Mouse (Mus musculus) heart, embryonic 13.5 days (tissue): ENCODE measurements around the gene Fam69a. TPM values are rescaled to one million over a fixed set of nuclear protein-coding genes. Genes with fewer than 3 reads are reported as not detected.
A peak's percentile ranks its signal among the peaks of the same experiment; 100 is the strongest.

Source experiments
- ATAC-seq: fragments of 200-750 bp; cut with Nextera tagmentation; 2 replicates; pipeline ENCODE4 v1.8.0; 2017; ENCODE audit warnings: moderate TSS enrichment; ENCODE audit not compliant: insufficient number of reproducible peaks, low FRiP score, low TSS enrichment; ENCODE audit errors: extremely low read depth
- H3K27ac ChIP-seq: fragments of 300-500 bp; sonication (generic); replicated peaks from 2 replicates; pipeline ENCODE4 v1.5.1; 2015; ENCODE audit warnings: moderate library complexity, mild to moderate bottlenecking, inconsistent platforms
- H3K27me3 ChIP-seq: fragments of 300-500 bp; sonication (generic); replicated peaks from 2 replicates; pipeline ENCODE4 v1.6.1; 2015; ENCODE audit warnings: mild to moderate bottlenecking, inconsistent platforms
- H3K36me3 ChIP-seq: fragments of 300-500 bp; sonication (generic); 2 replicates; pipeline ENCODE4 v1.6.1; 2015; ENCODE audit warnings: mild to moderate bottlenecking, inconsistent platforms
- H3K4me1 ChIP-seq: fragments of 300-500 bp; sonication (generic); 2 replicates; pipeline ENCODE4 v1.6.1; 2015; ENCODE audit warnings: inconsistent platforms
- H3K4me2 ChIP-seq: fragments of 300-500 bp; sonication (generic); 2 replicates; pipeline ENCODE4 v1.6.1; 2015; ENCODE audit warnings: inconsistent platforms, mild to moderate bottlenecking, moderate library complexity
- H3K4me3 ChIP-seq: fragments of 300-500 bp; sonication (generic); 2 replicates; pipeline ENCODE4 v1.5.1; 2015; ENCODE audit warnings: moderate library complexity, mild to moderate bottlenecking, inconsistent platforms
- H3K9ac ChIP-seq: fragments of 300-500 bp; sonication (generic); 2 replicates; pipeline ENCODE4 v1.6.1; 2015; ENCODE audit warnings: inconsistent platforms, mild to moderate bottlenecking, moderate library complexity
- H3K9me3 ChIP-seq: fragments of 300-500 bp; sonication (generic); 2 replicates; pipeline ENCODE4 v1.6.1; 2016; ENCODE audit warnings: inconsistent platforms
- WGBS: fragments of 180-500 bp; shearing (Covaris S2); methylation state at CpG from one replicate; pipeline ENCODE4 v1.1.7; 2015; ENCODE audit warnings: mixed read lengths; 5-methylcytosine and 5-hydroxymethylcytosine counted together
- polyA plus RNA-seq: library from polyadenylated mRNA; unstranded; fragments of >200 nt; fragmentation: Nextera tagmentation; extraction: Ambion mirVana; gene quantifications from 2 replicates; pipeline ENCODE4 v1.2.1, GENCODE M21; 2015

Gene Fam69a
- polyA plus RNA-seq, 1 experiment from 2014 or later, result 17.9 TPM

DNA sequence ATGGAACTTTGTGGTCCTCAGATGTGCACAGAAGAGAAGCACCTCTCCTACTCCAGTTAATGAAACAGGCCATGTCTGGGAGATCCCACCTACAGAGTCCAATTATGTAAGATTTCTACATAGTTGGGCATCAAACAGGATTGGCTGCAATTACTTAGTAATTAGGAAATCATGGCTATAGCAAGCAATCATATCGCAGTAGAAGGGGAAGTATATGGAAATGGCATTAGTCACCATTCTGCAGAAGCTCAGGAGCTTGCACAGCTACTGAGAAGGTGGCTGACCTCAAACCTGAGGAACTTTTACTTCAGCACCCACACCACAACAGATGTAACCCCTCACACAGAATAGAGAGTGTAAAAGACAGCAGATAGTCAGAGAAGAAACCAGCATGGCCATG lies 64.0 kb downstream of the Fam69a start:
- Histone ChIP-seq H3K27me3 (no peaks in the 10 kb centered on the region), H3K9me3 (no peaks in the 10 kb centered on the region), H3K27ac (no peak overlapping the region), H3K4me2 (no peak overlapping the region), H3K9ac (no peak overlapping the region), H3K36me3 (no peaks in the 10 kb centered on the region), H3K4me1 (no peaks in the 10 kb centered on the region), H3K4me3 (no peak overlapping the region)
- ATAC-seq, result no peak
- WGBS, result 88% methylated on average over 1 of the region's 1 CpGs

DNA sequence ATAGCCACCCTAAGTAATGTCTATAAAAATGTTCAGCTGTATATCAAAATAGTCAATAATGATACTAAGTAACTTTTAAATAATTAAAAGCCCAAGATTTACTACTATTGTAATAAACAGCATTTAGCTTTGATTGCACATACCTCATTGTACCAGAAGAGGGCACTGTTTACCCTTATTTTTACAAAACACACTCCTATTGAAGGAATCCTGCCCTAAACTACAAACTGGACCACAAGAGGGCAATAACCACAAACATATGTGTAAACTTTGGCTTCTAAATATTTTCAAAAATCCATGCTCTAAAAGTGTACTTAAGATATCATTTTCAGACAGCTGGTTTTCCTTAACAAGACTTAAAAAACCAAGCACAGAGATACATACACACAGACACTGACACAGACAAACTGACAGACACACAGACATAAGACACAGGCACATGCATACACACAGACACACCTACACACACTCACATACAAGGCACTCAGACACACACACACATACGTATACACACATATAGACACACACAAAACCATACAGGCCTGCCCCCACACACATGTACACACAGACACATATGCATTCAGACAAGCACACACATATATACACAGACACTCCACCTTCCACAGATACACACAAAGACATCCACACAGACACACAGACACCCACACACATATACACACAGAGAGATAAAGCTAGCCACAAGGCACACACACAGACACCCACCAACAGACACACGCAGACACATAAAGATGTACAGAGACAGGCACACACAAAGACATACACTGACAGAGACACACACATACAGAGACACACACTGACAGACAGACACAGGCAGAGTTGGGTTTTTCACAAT lies 65.3 kb downstream of the Fam69a start:
- H3K4me3 ChIP-seq, result no peak overlapping the region
- no peak overlapping the region for H3K4me2 ChIP-seq
- H3K9ac ChIP-seq, result no peak overlapping the region
- no peaks in the 10 kb centered on the region for H3K4me1 ChIP-seq
- H3K27me3 ChIP-seq, result no peaks in the 10 kb centered on the region
- H3K36me3 ChIP-seq, result no peaks in the 10 kb centered on the region
- no peak for ATAC-seq
- H3K27ac ChIP-seq, result no peak overlapping the region
- WGBS, result 64% methylated on average over 2 of the region's 2 CpGs
- H3K9me3 ChIP-seq, result no peaks in the 10 kb centered on the region

DNA sequence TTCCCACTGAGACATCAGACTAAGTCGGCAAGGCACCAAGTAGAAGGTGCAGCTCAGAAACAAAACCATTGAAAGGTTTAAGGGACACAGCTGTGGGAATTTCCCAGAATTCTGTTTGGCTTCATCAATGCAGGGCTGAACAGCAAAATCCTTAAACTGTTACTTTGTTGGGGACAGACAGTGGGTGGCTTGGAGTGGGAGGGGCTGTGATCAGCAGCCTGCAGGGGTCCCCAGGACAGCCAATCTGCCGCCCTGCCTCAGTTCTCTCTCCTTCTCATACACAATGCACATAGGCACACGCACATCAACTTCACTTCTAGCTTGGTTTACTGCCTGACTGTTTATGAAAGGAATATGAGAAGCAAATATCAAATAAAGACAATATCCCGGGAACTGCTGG lies 71.6 kb downstream of the Fam69a start:
- no peak for ATAC-seq
- Histone ChIP-seq H3K9me3 (no peaks in the 10 kb centered on the region), H3K4me2 (no peak overlapping the region), H3K4me1 (no peaks in the 10 kb centered on the region), H3K27me3 (no peaks in the 10 kb centered on the region), H3K4me3 (no peak overlapping the region), H3K36me3 (peaks cover 3% of the 10 kb centered on the region), H3K9ac (no peak overlapping the region), H3K27ac (no peak overlapping the region)
- WGBS, result 48% methylated on average over 4 of the region's 4 CpGs

DNA sequence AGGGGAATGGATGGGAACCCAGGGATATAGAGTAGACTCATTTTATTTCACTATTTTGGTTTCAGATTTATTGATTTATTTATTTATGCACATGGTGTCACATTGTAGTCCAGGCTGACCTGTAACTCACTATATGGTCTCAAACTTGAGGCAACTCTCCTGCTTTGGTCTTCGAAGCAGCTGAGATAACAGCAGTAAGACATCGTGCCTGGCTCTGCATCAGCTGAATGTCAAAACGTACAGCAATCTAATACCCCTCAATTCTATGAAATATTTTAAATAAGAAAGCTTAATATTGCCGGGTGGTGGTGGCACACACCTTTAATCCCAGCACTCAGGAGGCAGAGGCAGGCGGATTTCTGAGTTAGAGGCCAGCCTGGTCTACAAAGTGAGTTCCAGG lies 75.9 kb downstream of the Fam69a start:
- no peaks in the 10 kb centered on the region for H3K9me3 ChIP-seq
- no peak overlapping the region for H3K9ac ChIP-seq
- H3K27ac ChIP-seq, result no peak overlapping the region
- ATAC-seq, result no peak
- 82% methylated on average over 5 of the region's 5 CpGs for WGBS
- peaks cover 46% of the 10 kb centered on the region for H3K36me3 ChIP-seq
- H3K4me3 ChIP-seq, result no peak overlapping the region
- H3K27me3 ChIP-seq, result no peaks in the 10 kb centered on the region
- no peaks in the 10 kb centered on the region for H3K4me1 ChIP-seq
- no peak overlapping the region for H3K4me2 ChIP-seq

DNA sequence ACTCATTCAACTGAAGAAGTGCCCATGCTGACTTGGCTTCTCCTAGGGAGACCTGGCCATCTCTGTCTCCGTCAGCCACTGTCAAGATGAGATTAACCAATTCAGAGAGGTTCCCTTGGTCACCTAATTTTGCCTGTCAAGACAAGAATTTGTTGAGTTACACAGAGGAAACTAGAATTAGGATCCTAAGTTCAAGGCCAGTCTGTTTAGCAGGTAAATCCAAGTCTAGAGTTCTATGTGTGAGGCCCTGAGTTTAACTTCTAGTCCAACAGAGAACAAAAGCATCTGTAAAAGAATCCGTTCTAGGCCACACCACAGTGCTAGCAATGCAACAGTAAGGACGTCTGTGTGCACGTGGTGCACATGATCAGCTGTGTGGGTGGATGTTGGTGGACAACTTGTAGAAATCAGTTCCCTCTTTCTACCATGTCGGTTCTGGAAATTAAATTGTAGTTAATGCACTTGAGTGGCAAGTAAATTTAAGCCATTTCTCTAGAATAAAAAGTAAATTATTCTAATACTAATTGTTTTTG lies 76.7 kb downstream of the Fam69a start:
- no peak overlapping the region for H3K27ac ChIP-seq
- H3K27me3 ChIP-seq, result no peaks in the 10 kb centered on the region
- H3K4me2 ChIP-seq, result no peak overlapping the region
- no peak overlapping the region for H3K9ac ChIP-seq
- 64% methylated on average over 5 of the region's 5 CpGs for WGBS
- peaks cover 54% of the 10 kb centered on the region for H3K36me3 ChIP-seq
- no peak for ATAC-seq
- H3K4me3 ChIP-seq, result no peak overlapping the region
- H3K4me1 ChIP-seq, result no peaks in the 10 kb centered on the region
- no peaks in the 10 kb centered on the region for H3K9me3 ChIP-seq

DNA sequence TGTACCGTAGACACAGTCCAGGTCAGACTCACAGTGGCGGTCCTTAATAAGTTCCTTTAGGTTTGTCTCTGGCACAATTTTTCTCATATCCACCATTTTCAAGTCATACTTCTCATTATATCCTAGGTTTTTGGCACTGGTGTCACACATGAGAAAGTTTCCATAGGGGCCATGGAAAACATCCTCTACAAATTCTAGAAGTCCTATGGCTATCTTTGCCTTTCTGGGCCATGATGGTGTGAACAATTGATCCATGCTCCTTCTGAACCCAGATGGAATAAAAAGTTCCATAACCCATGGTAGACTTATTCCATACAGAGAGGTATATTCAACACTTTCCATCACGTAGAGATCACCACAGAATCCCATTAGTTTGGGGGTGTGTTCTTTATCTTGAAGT lies 77.2 kb downstream of the Fam69a start:
- Histone ChIP-seq H3K4me3 (no peak overlapping the region), H3K9me3 (no peaks in the 10 kb centered on the region), H3K9ac (no peak overlapping the region), H3K27ac (no peak overlapping the region), H3K36me3 (peaks cover 59% of the 10 kb centered on the region), H3K27me3 (no peaks in the 10 kb centered on the region), H3K4me1 (no peaks in the 10 kb centered on the region), H3K4me2 (no peak overlapping the region)
- WGBS, result 84% methylated on average over 3 of the region's 3 CpGs
- no peak for ATAC-seq

DNA sequence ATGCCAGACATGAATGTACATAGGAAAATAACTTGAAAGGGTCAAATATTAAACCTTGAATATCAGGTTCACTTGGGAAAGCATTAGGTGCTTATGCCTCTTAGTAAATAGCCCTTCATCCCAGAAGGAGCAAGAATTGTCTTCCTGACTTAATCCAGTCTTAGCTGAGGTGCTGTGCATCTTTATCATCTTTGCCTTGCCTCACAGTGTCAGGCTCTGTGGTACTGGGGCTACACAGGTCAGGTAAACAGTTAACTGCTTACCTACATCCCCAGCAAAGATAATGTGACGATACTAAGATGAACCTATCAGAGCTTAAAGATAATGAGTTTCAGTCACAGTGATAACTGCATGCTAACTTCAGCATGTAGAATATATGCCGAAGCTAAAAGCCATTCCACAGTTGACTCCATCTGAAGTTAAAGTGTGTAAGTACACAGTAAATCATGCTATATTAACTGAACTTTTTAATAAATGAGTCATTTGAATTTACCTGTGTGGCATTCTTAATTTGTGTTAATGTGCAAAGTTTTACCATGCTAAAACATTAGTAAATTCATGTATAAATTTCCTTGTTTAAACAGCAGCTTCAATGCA lies 78.3 kb downstream of the Fam69a start:
- no peaks in the 10 kb centered on the region for H3K27me3 ChIP-seq
- H3K36me3 ChIP-seq, result peaks cover 70% of the 10 kb centered on the region
- no peaks in the 10 kb centered on the region for H3K9me3 ChIP-seq
- H3K4me3 ChIP-seq, result no peak overlapping the region
- no peak overlapping the region for H3K9ac ChIP-seq
- no peak overlapping the region for H3K4me2 ChIP-seq
- H3K4me1 ChIP-seq, result no peaks in the 10 kb centered on the region
- H3K27ac ChIP-seq, result no peak overlapping the region
- WGBS, result 57% methylated on average over 2 of the region's 2 CpGs
- ATAC-seq, result no peak

DNA sequence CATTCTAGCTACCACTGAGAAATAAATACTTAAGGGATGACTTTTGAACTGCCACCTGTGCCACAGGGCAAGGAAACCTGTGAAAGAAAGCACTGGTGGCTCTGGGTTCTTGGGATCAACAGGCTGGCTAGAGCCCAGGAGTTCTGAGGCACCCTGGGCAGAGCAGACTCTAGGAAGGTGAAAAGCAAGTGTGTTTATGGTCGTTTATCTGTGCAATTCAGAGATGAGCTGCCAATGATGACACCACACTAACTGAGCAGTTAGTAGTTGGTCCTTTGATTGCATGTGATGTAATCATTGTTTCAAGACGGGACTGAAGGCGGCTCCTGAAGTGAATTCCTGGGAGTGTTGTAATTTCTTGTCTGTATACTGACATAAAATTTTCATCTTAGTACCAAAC lies 82.6 kb downstream of the Fam69a start:
- Histone ChIP-seq H3K36me3 (peaks cover 75% of the 10 kb centered on the region), H3K27me3 (no peaks in the 10 kb centered on the region), H3K4me1 (peaks cover 15% of the 10 kb centered on the region), H3K4me2 (no peak overlapping the region), H3K27ac (no peak overlapping the region), H3K4me3 (no peak overlapping the region), H3K9me3 (no peaks in the 10 kb centered on the region), H3K9ac (no peak overlapping the region)
- ATAC-seq, result no peak
- 75% methylated on average over 3 of the region's 3 CpGs for WGBS

DNA sequence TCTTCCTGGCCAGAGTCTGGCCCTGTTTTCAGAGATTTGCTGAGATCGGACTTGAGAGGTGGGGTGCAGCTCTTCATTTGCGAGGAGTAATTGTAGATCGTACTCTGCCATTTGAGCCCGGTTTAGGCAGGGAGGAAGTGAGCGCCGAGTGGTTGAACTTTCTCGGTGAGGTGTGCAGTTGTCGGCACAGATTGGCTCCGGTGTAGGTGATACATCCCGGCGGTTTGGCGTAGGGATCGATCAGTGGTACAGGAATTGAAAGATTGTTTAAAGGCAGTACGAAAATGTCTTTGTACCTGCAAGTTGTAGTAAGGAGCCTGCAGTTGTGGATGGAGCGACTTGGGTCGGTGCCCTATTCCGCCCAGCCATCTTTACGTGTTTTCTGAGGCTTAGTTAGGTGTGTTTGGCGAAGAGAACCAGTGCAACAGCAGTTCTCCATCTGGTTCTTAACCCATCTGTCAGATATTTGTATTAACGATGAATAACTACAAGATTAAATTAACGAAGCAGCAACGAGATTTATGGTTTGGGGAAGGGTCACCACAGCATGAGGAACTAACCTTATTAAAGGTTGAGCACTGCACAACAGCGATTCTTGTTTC lies 85.8 kb downstream of the Fam69a start:
- Histone ChIP-seq H3K36me3 (peaks cover 43% of the 10 kb centered on the region), H3K9me3 (no peaks in the 10 kb centered on the region), H3K27ac (peak overlapping the region; percentile 85), H3K9ac (peak overlapping the region; percentile 98), H3K27me3 (0 out of 2 replicates have a peak, but pooled peaks cover 4% of the 10 kb centered on the region), H3K4me1 (peaks cover 15% of the 10 kb centered on the region), H3K4me2 (peak overlapping the region; percentile 80), H3K4me3 (peak overlapping the region; percentile 90)
- no peak for ATAC-seq
- WGBS, result under 1% methylated on average over 23 of the region's 23 CpGs

DNA sequence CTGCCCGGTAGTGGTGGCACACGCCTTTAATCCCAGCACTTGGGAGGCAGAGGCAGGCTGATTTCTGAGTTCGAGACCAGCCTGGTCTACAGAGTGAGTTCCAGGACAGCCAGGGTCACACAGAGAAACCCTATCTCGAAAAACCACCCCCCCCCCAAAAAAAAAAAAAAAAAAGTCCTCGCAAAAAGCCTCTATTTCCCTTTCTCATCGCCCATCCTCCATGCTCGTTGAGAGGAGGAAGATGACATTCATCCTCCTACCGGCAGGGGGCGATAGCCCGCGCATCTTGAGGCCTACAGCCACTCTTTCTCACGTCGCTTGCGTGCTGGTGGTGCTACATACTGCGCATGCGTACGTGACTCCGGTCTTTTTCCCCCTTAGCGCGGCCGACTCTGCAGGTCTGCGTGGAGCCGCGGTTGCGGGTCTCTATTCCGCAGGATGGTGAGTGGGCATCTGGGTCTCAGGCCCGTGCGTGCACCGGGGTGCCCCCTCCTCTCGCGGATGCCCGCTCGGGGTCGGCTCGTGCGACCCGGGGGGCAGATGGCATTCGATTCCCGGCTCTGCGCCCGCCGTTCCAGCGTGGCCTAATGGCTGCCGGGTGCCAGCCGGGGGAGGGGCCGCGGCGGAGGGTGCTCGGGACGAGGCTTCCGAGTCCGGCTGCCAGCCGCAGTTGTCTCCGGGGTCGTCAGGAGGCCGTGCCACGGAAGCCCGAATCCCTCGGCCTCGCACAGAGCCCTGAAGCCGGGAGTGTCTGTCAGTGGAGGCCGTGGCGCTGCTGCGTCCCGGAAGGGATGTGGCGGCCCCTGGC lies 86.5 kb downstream of the Fam69a start, which contains the start of gene Rpl5:
TSS of gene Rpl5 (plus strand) at position 297 of the 808 bp plus-strand sequence.
- Histone ChIP-seq H3K27me3 (0 out of 2 replicates have a peak, but pooled peaks cover 4% of the 10 kb centered on the region), H3K4me2 (peak within 1 kb of the TSS; percentile 80), H3K9ac (peak within 1 kb of the TSS; percentile 98), H3K36me3 (peaks cover 36% of the 10 kb centered on the region), H3K4me3 (peak within 1 kb of the TSS; percentile 90), H3K27ac (peak within 1 kb of the TSS; percentile 85), H3K4me1 (peaks cover 15% of the 10 kb centered on the region), H3K9me3 (no peaks in the 10 kb centered on the region)
- 3% methylated on average over 64 of the region's 66 CpGs for WGBS
- ATAC-seq, result peak; percentile 90

DNA sequence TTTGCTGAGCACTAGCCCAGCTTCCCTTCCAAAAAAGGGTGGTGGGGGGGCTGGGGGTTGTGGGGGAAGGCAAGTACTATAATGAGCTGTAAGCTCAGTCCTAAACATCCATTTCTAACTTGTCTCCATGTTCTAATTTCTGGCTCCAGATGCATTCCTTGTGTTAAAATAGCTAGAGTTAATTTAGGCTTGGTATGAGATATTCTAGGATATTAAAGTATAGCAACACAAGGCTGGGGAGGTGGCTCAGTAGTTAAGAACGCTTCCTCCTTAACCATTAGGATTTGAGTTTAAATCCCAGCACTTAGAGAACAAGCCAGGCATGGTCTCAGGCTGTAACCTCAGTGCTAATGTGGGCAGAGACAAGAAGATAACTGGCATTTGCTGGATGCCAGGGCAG lies 90.6 kb downstream of the Fam69a start:
- Histone ChIP-seq H3K4me2 (no peak overlapping the region), H3K36me3 (no peaks in the 10 kb centered on the region), H3K27ac (no peak overlapping the region), H3K4me3 (no peak overlapping the region), H3K27me3 (0 out of 2 replicates have a peak, but pooled peaks cover 4% of the 10 kb centered on the region), H3K4me1 (no peaks in the 10 kb centered on the region), H3K9ac (no peak overlapping the region), H3K9me3 (no peaks in the 10 kb centered on the region)
- 43% methylated on average over 1 of the region's 1 CpGs for WGBS
- no peak for ATAC-seq
